Mouse (Mus musculus) small intestine, adult 2 months (tissue): ENCODE measurements around the gene Gm3417. TPM values are rescaled to one million over a fixed set of nuclear protein-coding genes. Genes with fewer than 3 reads are reported as not detected.
"Not testable (repeated sequence)": the region's sequence is repeated elsewhere in the genome, so short reads cannot be mapped to it uniquely, and the experiment has no call there.

Experiments
- H3K27ac ChIP-seq: fragments of 200-500 bp; 2 replicates; pipeline ENCODE4 v1.5.1; 2012; ENCODE audit warnings: low read depth, low read length, control low read depth, inconsistent platforms; ENCODE audit not compliant: insufficient read depth
- H3K27me3 ChIP-seq: fragments of 200-500 bp; 2 replicates; pipeline ENCODE4 v1.6.1; 2012; ENCODE audit warnings: mild to moderate bottlenecking, moderate library complexity, low read length, inconsistent platforms; ENCODE audit not compliant: control insufficient read depth, insufficient read depth
- H3K36me3 ChIP-seq: fragments of 200-500 bp; 2 replicates; pipeline ENCODE4 v1.6.1; 2012; ENCODE audit warnings: mild to moderate bottlenecking, low read length, control low read depth, inconsistent platforms; ENCODE audit not compliant: control insufficient read depth, insufficient read depth
- H3K4me1 ChIP-seq: fragments of 200-500 bp; 2 replicates; pipeline ENCODE4 v1.6.1; 2012; ENCODE audit warnings: low read length, inconsistent platforms, mixed read lengths; ENCODE audit not compliant: control insufficient read depth, insufficient read depth, insufficient read length
- H3K4me3 ChIP-seq: fragments of 200-500 bp; 2 replicates; pipeline ENCODE4 v1.5.1; 2012; ENCODE audit warnings: low read depth, mild to moderate bottlenecking, control low read depth, inconsistent platforms, low read length, moderate library complexity
- CTCF ChIP-seq: fragments of 200-500 bp; IDR thresholded peaks from 2 replicates; pipeline ENCODE4 v1.5.1; 2012; ENCODE audit warnings: low read depth, mild to moderate bottlenecking, control low read depth, inconsistent platforms, low read length, moderate library complexity, mixed read lengths; ENCODE audit not compliant: insufficient replicate concordance, insufficient read length; ENCODE audit errors: extremely low read depth
- POLR2A ChIP-seq: fragments of 200-500 bp; IDR thresholded peaks from 2 replicates; pipeline ENCODE4 v1.6.1; 2012; ENCODE audit warnings: low read depth, mild to moderate bottlenecking, control low read depth, inconsistent platforms, low read length, moderate library complexity
- WGBS: fragments of 180-500 bp; shearing (Covaris S2); methylation state at CpG from one replicate; pipeline ENCODE4 v1.1.7; 2018; 5-methylcytosine and 5-hydroxymethylcytosine counted together
- polyA plus RNA-seq: library from polyadenylated mRNA; depleted of rRNA; stranded (reverse); fragments of >200 nt; gene quantifications from 2 replicates; pipeline ENCODE4 v1.2.3, GENCODE M21; 2012

The Gm3417 gene
- polyA plus RNA-seq, 1 experiment, result not detected

GRCm38 (mm10) chr17:14959979-14960378 is 18.6 kb downstream of the Gm3417 start:
- TF ChIP-seq CTCF (no peak), POLR2A (no peak)
- H3K4me1 ChIP-seq, result peaks cover 2% of the 10 kb centered on the region; the same call in 1 of the 2 replicates
- H3K36me3 ChIP-seq, result 0 out of 2 replicates have a peak, but pooled peaks cover 2% of the 10 kb centered on the region
- 0 out of 2 replicates have a peak overlapping the region, but pooled peaks have one; percentile 34 for H3K4me3 ChIP-seq
- H3K27ac ChIP-seq, result no peak overlapping the region
- WGBS, result 16% methylated on average over 3 of the region's 3 CpGs
- H3K27me3 ChIP-seq, result no peaks in the 10 kb centered on the region

GRCm38 (mm10) chr17:14958686-14959327 is 19.8 kb downstream of the Gm3417 start:
- 74% methylated on average over 5 of the region's 5 CpGs for WGBS
- Histone ChIP-seq H3K4me3 (no peak overlapping the region), H3K4me1 (peaks cover 2% of the 10 kb centered on the region; the same call in 1 of the 2 replicates), H3K36me3 (peaks cover 9% of the 10 kb centered on the region), H3K27me3 (no peaks in the 10 kb centered on the region), H3K27ac (no peak overlapping the region)
- TF ChIP-seq POLR2A (no peak), CTCF (no peak)

GRCm38 (mm10) chr17:14953452-14953851 is 25.1 kb downstream of the Gm3417 start:
- Histone ChIP-seq H3K4me1 (no peaks in the 10 kb centered on the region), H3K36me3 (peaks cover 30% of the 10 kb centered on the region), H3K4me3 (no peak overlapping the region), H3K27ac (no peak overlapping the region), H3K27me3 (no peaks in the 10 kb centered on the region)
- no peak for TF ChIP-seq POLR2A
- TF ChIP-seq CTCF, result no peak
- WGBS, result 93% methylated on average over 8 of the region's 8 CpGs

- TF ChIP-seq POLR2A (no peak), CTCF (no peak)
- Histone ChIP-seq H3K4me1 (peaks cover 2% of the 10 kb centered on the region; the same call in 1 of the 2 replicates), H3K4me3 (no peak overlapping the region), H3K36me3 (peaks cover 33% of the 10 kb centered on the region), H3K27me3 (no peaks in the 10 kb centered on the region), H3K27ac (no peak overlapping the region)
- 79% methylated on average over 7 of the region's 7 CpGs for WGBS
These were observed 29.3 kb downstream of the Gm3417 start for GRCm38 (mm10) chr17:14949161-14949827.

GRCm38 (mm10) chr17:14944551-14944950 is 34.0 kb downstream of the Gm3417 start:
- peaks cover 5% of the 10 kb centered on the region; the same call in 1 of the 2 replicates for H3K4me1 ChIP-seq
- peaks cover 10% of the 10 kb centered on the region for H3K36me3 ChIP-seq
- H3K27me3 ChIP-seq, result no peaks in the 10 kb centered on the region
- H3K4me3 ChIP-seq, result no peak overlapping the region
- TF ChIP-seq POLR2A (no peak), CTCF (no peak)
- H3K27ac ChIP-seq, result no peak overlapping the region
- WGBS, result 84% methylated on average over 1 of the region's 1 CpGs

- Histone ChIP-seq H3K27me3 (no peaks in the 10 kb centered on the region), H3K27ac (peak overlapping the region; percentile 34; the same call in 1 of the 2 replicates), H3K36me3 (peaks cover 8% of the 10 kb centered on the region), H3K4me1 (peaks cover 5% of the 10 kb centered on the region; the same call in 1 of the 2 replicates), H3K4me3 (peak overlapping the region; percentile 72)
- TF ChIP-seq POLR2A, result no peak
- no peak for TF ChIP-seq CTCF
- WGBS, result 6% methylated on average over 16 of the region's 16 CpGs
These were observed 34.9 kb downstream of the Gm3417 start for GRCm38 (mm10) chr17:14943729-14944059.

GRCm38 (mm10) chr17:14943009-14943728 is 35.4 kb downstream of the Gm3417 start, which contains the start of the genes Wdr27 and 1600012H06Rik:
Gene Wdr27, minus strand, starts transcription at chr17:14943158.
Gene 1600012H06Rik, plus strand, starts transcription at chr17:14943184.
- TF ChIP-seq CTCF, result no peak
- peak; percentile 52 for TF ChIP-seq POLR2A
- WGBS, result under 1% methylated on average over 54 of the region's 54 CpGs
- no peaks in the 10 kb centered on the region for H3K27me3 ChIP-seq
- peaks cover 5% of the 10 kb centered on the region; the same call in 1 of the 2 replicates for H3K4me1 ChIP-seq
- H3K4me3 ChIP-seq, result peak within 1 kb of the TSS; percentile 72
- H3K27ac ChIP-seq, result peak within 1 kb of the TSS; percentile 34
- peaks cover 5% of the 10 kb centered on the region for H3K36me3 ChIP-seq

- H3K27ac ChIP-seq, H3K4me1 ChIP-seq, H3K36me3 ChIP-seq, H3K27me3 ChIP-seq, H3K4me3 ChIP-seq: not testable (repeated sequence)
- 69% methylated on average over 6 of the region's 6 CpGs for WGBS
These were observed 36.4 kb downstream of the Gm3417 start for GRCm38 (mm10) chr17:14942181-14942580.
